Mouse (Mus musculus) thymus, adult 2 months (tissue): Measurements from ENCODE around the gene Rnd1.

Experiments used
- CTCF ChIP-seq: fragments of 200-500 bp; IDR thresholded peaks from 2 replicates; pipeline ENCODE4 v1.5.1; 2012; ENCODE audit warnings: mild to moderate bottlenecking, control low read depth, low read length, moderate library complexity, borderline replicate concordance; ENCODE audit not compliant: control insufficient read depth, poor library complexity, insufficient read depth; ENCODE audit errors: extremely low read depth
- POLR2A ChIP-seq: fragments of 200-500 bp; IDR thresholded peaks from 2 replicates; pipeline ENCODE4 v1.6.1; 2012; ENCODE audit warnings: mild to moderate bottlenecking, low read length, control low read depth, moderate library complexity; ENCODE audit not compliant: control insufficient read depth, poor library complexity, insufficient read depth; ENCODE audit errors: extremely low read depth

- no peak for TF ChIP-seq CTCF
- TF ChIP-seq POLR2A, result no peak
These were observed 3.4 kb upstream of the Rnd1 start for GRCm38 (mm10) chr15:98680660-98681059.
